Mouse (Mus musculus): ENCODE results near the gene Rpl38. TPM values are rescaled to one million over a fixed set of nuclear protein-coding genes. Genes with fewer than 3 reads are reported as not detected.

Gene Rpl38
- polyA plus RNA-seq, 1 experiment from 2014 or later, result 1,181 TPM

- WGBS (ENCODE audit: insufficient replicate concordance), result 50% methylated on average over 20 of the region's 20 CpGs
- peak; percentile 37; the same call in 1 of the 2 replicates for ATAC-seq
- Histone ChIP-seq H3K27me3 (replicated peaks) (no peaks in the 10 kb centered on the region), H3K4me2 (no peak overlapping the region), H3K9me3 (replicated peaks) (no peaks in the 10 kb centered on the region), H3K27ac (0 out of 2 replicates have a peak overlapping the region, but pooled peaks have one; percentile 14), H3K9ac (no peak overlapping the region), H3K4me1 (peaks cover 59% of the 10 kb centered on the region), H3K4me3 (no peak overlapping the region), H3K36me3 (no peaks in the 10 kb centered on the region)
Observed at GRCm38 (mm10) chr11:114683722-114684621, 15.6 kb downstream of the Rpl38 start.

DNA sequence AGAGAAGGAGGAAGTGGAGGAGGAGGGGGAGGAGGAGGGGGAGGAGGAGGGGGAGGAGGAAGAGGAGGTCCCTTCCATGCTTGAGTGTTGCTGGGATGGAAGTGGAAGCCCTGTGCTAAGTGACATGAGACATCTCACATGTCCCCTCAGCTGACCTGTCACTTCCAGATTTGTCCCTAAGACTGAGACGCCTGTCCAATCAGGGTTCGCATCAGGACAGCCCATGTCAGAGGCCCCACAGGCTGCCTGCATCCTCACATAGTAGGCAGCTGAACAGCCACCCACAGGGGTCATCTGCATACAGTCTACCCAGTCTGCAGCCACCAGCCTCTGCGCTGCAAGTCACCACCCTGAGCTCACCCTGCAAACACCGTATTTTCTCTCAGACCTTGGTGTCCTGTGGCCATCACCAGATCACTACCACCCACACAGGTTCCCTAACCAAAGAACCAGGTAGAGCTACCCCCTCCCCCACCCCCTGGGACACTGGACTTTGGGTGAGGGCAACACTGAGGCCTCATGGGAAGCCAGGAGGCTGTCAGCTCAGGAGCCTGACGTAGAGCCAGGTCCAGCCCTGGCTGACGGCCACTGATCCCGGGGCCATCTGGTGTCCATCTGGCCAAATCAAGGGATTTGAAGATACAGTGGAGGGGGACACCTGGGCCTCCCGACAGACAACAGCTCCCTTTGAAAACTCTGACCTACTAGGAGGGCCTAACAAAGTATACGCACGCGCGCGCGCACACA is 16.5 kb downstream of the Rpl38 start:
- no peaks in the 10 kb centered on the region; the same call in 1 of the 2 replicates for H3K36me3 ChIP-seq
- peaks cover 53% of the 10 kb centered on the region for H3K4me1 ChIP-seq
- peak overlapping the region; percentile 36; the same call in 1 of the 2 replicates for H3K27ac ChIP-seq
- H3K27me3 ChIP-seq (replicated peaks), result no peaks in the 10 kb centered on the region
- no peak overlapping the region for H3K4me2 ChIP-seq
- 72% methylated on average over 14 of the region's 14 CpGs for WGBS (ENCODE audit: insufficient replicate concordance)
- peak; percentile 38 for ATAC-seq
- no peak overlapping the region for H3K9ac ChIP-seq
- no peaks in the 10 kb centered on the region for H3K9me3 ChIP-seq (replicated peaks)
- no peak overlapping the region for H3K4me3 ChIP-seq

- H3K4me3 ChIP-seq, result no peak overlapping the region
- H3K9me3 ChIP-seq (replicated peaks), result no peaks in the 10 kb centered on the region
- H3K4me2 ChIP-seq, result no peak overlapping the region
- no peak for ATAC-seq
- no peaks in the 10 kb centered on the region for H3K27me3 ChIP-seq (replicated peaks)
- no peak overlapping the region for H3K27ac ChIP-seq
- H3K4me1 ChIP-seq, result peaks cover 45% of the 10 kb centered on the region
- peaks cover 7% of the 10 kb centered on the region; the same call in 1 of the 2 replicates for H3K36me3 ChIP-seq
- H3K9ac ChIP-seq, result no peak overlapping the region
- 56% methylated on average over 9 of the region's 9 CpGs for WGBS (ENCODE audit: insufficient replicate concordance)
Observed at GRCm38 (mm10) chr11:114685526-114686040, 17.3 kb downstream of the Rpl38 start.

DNA sequence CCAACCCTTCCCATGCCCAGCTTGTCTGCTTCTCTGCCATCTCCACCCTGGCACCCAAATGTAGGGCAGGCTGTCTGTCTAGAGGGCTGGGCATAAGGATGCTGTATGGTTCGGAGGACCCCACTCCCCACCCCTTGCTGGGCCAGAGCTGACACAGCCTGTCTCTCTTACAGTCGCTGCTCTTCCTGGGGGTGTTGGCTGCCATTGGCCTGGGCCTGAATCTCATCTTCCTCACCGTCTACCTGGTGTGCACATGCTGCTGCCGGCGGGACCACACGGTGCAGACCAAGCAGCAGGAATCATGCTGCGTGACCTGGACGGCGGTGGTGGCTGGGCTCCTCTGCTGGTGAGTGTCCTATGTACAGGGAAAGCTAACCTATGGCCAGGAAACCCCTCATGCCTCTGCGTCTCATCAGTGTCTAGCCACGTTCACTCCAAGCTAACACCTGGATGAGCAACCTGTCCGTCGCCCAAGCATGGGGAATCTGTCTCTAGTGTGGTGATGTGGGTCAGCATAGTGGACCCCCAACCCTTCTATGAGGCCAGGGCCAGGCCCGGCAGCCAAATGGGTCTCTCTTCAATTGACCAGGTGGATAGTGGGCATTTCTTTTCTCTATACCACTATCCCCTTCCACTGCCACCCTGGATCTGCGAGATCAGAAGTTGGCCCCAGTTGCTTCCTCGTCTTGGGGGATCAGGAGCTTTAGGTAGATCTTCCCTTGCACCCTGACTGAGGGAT is 18.1 kb downstream of the Rpl38 start:
- peaks cover 39% of the 10 kb centered on the region for H3K4me1 ChIP-seq
- H3K4me3 ChIP-seq, result no peak overlapping the region
- H3K36me3 ChIP-seq, result peaks cover 7% of the 10 kb centered on the region; the same call in 1 of the 2 replicates
- H3K27me3 ChIP-seq (replicated peaks), result no peaks in the 10 kb centered on the region
- no peak overlapping the region for H3K27ac ChIP-seq
- ATAC-seq, result no peak
- no peak overlapping the region for H3K9ac ChIP-seq
- 77% methylated on average over 16 of the region's 16 CpGs for WGBS (ENCODE audit: insufficient replicate concordance)
- H3K4me2 ChIP-seq, result no peak overlapping the region
- no peaks in the 10 kb centered on the region for H3K9me3 ChIP-seq (replicated peaks)

DNA sequence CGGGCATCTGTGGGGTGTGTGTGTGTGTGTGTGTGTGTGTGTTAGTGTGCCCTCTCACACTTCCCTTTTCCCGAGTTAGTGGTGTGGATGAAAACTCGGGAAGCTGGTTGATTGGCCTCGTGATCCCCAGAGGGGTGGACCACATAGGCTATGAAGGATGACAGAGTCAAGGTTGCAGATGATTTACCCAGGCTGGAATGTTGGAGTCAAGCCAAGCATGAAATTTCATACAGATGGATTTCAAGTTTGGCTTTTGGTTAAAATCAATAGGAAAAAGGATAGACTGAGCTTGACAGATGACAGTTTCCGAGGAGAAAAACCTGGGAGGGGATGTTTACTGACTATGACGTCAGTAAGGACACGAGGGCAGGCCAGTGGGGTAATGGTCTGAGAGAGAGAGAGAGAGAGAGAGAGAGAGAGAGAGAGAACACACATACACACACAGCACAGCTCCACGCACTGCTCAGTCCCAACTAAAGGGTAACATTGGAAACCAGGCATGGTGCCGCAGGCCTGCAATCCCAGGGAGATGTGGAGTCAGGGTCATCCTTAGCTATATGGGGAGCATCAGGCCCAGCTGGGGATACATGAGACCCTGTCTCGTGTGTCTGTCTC is 19.4 kb downstream of the Rpl38 start:
- ATAC-seq, result no peak
- H3K4me2 ChIP-seq, result no peak overlapping the region
- 58% methylated on average over 10 of the region's 10 CpGs for WGBS (ENCODE audit: insufficient replicate concordance)
- H3K36me3 ChIP-seq, result peaks cover 7% of the 10 kb centered on the region; the same call in 1 of the 2 replicates
- no peaks in the 10 kb centered on the region for H3K27me3 ChIP-seq (replicated peaks)
- peaks cover 43% of the 10 kb centered on the region for H3K4me1 ChIP-seq
- H3K27ac ChIP-seq, result no peak overlapping the region
- no peaks in the 10 kb centered on the region for H3K9me3 ChIP-seq (replicated peaks)
- H3K4me3 ChIP-seq, result no peak overlapping the region
- no peak overlapping the region for H3K9ac ChIP-seq

GRCm38 (mm10) chr11:114688729-114689128 is 20.4 kb downstream of the Rpl38 start:
- ATAC-seq, result no peak
- Histone ChIP-seq H3K4me1 (peaks cover 32% of the 10 kb centered on the region), H3K9me3 (replicated peaks) (no peaks in the 10 kb centered on the region), H3K9ac (no peak overlapping the region), H3K27ac (no peak overlapping the region), H3K4me3 (no peak overlapping the region), H3K36me3 (peaks cover 7% of the 10 kb centered on the region; the same call in 1 of the 2 replicates), H3K4me2 (no peak overlapping the region), H3K27me3 (replicated peaks) (no peaks in the 10 kb centered on the region)
- 80% methylated on average over 3 of the region's 3 CpGs for WGBS (ENCODE audit: insufficient replicate concordance)

GRCm38 (mm10) chr11:114690192-114690591 is 21.9 kb downstream of the Rpl38 start:
- Histone ChIP-seq H3K36me3 (peaks cover 7% of the 10 kb centered on the region; the same call in 1 of the 2 replicates), H3K4me3 (no peak overlapping the region), H3K4me1 (peaks cover 18% of the 10 kb centered on the region), H3K9ac (no peak overlapping the region), H3K4me2 (no peak overlapping the region), H3K27ac (no peak overlapping the region), H3K27me3 (replicated peaks) (no peaks in the 10 kb centered on the region), H3K9me3 (replicated peaks) (no peaks in the 10 kb centered on the region)
- WGBS (ENCODE audit: insufficient replicate concordance), result 85% methylated on average over 15 of the region's 15 CpGs
- ATAC-seq, result no peak

GRCm38 (mm10) chr11:114691454-114692182 is 23.3 kb downstream of the Rpl38 start:
- 42% methylated on average over 6 of the region's 6 CpGs for WGBS (ENCODE audit: insufficient replicate concordance)
- H3K4me1 ChIP-seq, result peaks cover 10% of the 10 kb centered on the region
- ATAC-seq, result no peak
- H3K27ac ChIP-seq, result no peak overlapping the region
- no peak overlapping the region for H3K9ac ChIP-seq
- H3K4me2 ChIP-seq, result no peak overlapping the region
- no peak overlapping the region for H3K4me3 ChIP-seq
- no peaks in the 10 kb centered on the region for H3K27me3 ChIP-seq (replicated peaks)
- H3K36me3 ChIP-seq, result peaks cover 10% of the 10 kb centered on the region; the same call in 1 of the 2 replicates
- no peaks in the 10 kb centered on the region for H3K9me3 ChIP-seq (replicated peaks)

DNA sequence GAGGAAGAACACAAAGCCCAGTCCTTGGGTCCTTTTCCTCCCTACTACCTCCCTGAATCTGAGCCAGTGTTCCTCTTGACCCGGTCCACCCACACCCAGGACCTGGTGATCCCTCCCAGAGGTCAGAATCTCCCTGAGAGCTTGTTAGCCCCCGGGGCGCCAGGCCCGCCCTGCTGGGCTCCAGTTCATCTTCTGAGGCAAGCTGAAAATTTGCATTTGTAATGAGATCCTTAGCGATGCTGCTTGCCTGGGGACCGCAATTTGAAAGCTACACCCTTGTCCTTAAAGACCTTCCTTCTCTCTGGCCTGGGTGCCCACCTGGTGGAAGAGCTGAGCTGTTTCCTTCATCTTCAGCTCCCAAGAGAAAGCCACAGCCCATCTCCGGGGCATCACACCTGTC is 24.3 kb downstream of the Rpl38 start:
- H3K4me1 ChIP-seq, result peaks cover 10% of the 10 kb centered on the region
- no peak overlapping the region for H3K4me2 ChIP-seq
- H3K27me3 ChIP-seq (replicated peaks), result no peaks in the 10 kb centered on the region
- no peaks in the 10 kb centered on the region for H3K9me3 ChIP-seq (replicated peaks)
- no peak for ATAC-seq
- H3K36me3 ChIP-seq, result peaks cover 15% of the 10 kb centered on the region; the same call in 1 of the 2 replicates
- no peak overlapping the region for H3K9ac ChIP-seq
- 60% methylated on average over 7 of the region's 7 CpGs for WGBS (ENCODE audit: insufficient replicate concordance)
- H3K27ac ChIP-seq, result no peak overlapping the region
- H3K4me3 ChIP-seq, result no peak overlapping the region

DNA sequence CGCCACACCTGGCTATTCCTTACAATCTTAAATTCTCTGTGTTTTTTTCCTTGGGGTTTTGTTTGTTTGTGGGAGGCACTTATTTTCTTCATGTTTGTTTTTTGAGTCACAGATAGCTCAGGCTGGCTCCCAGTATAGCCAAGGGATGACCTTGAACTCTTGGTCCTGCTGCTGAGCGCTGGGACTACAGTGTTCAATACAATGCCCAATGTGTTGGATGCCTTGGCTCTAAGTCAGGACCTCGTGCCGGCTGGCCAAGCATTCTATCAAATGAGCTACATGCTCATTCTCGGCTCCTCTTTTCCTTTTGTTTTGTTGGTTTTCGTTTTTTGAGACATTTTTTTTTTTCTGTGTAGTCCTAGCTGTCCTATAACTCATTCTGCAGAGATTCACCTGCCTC is 25.1 kb downstream of the Rpl38 start:
- ATAC-seq, result no peak
- Histone ChIP-seq H3K4me1 (peaks cover 10% of the 10 kb centered on the region), H3K4me2 (no peak overlapping the region), H3K27ac (no peak overlapping the region), H3K9me3 (replicated peaks) (no peaks in the 10 kb centered on the region), H3K9ac (no peak overlapping the region), H3K27me3 (replicated peaks) (no peaks in the 10 kb centered on the region), H3K4me3 (no peak overlapping the region), H3K36me3 (peaks cover 15% of the 10 kb centered on the region; the same call in 1 of the 2 replicates)
- WGBS (ENCODE audit: insufficient replicate concordance), result 71% methylated on average over 6 of the region's 6 CpGs

All from liver, embryonic 12.5 days (tissue).